Mouse (Mus musculus) MEL (cell line): ENCODE results near the gene Adgb. TPM values are rescaled to one million over a fixed set of nuclear protein-coding genes. Genes with fewer than 3 reads are reported as not detected.

Source experiments
- DNase-seq: peaks from one replicate; pipeline ENCODE4 v3.0.0; 2011; ENCODE audit warnings: low read depth, low spot score
- H3K27ac ChIP-seq: 2 replicates; pipeline ENCODE4 v1.5.1; 2012; ENCODE audit warnings: low read depth, mild to moderate bottlenecking, control low read depth, low read length, moderate library complexity; ENCODE audit not compliant: control insufficient read depth
- H3K27me3 ChIP-seq, 2 experiments: fragments of 150-350 bp in 1 of 2; sonication (generic) in 1 of 2; 2 replicates each; pipeline ENCODE4 v1.6.1; 2012; ENCODE audit warnings: low read length in 2 of 2, mild to moderate bottlenecking in 2 of 2, improper control_type of control experiment in 1 of 2, moderate library complexity in 1 of 2; ENCODE audit not compliant: insufficient read depth in 2 of 2, control insufficient read depth in 1 of 2
- H3K36me3 ChIP-seq, 2 experiments: 2 replicates each; pipeline ENCODE4 v1.6.1; 2012 to 2014; ENCODE audit warnings: low read length in 2 of 2, improper control_type of control experiment in 1 of 2, inconsistent platforms in 1 of 2, mild to moderate bottlenecking in 1 of 2; ENCODE audit not compliant: insufficient read depth in 2 of 2, control insufficient read depth in 1 of 2
- H3K4me1 ChIP-seq, 2 experiments: fragments of 150-350 bp in 1 of 2; sonication (generic) in 1 of 2; 2 replicates each; pipeline ENCODE4 v1.6.1; 2012; ENCODE audit warnings: low read length in 2 of 2, improper control_type of control experiment in 1 of 2, mild to moderate bottlenecking in 1 of 2; ENCODE audit not compliant: insufficient read depth in 2 of 2, control insufficient read depth in 1 of 2
- H3K4me3 ChIP-seq, 2 experiments: fragments of 150-350 bp in 1 of 2; sonication (generic) in 1 of 2; 2 replicates each; pipeline ENCODE4 v1.5.1; 2012; ENCODE audit warnings: low read depth in 2 of 2, low read length in 2 of 2, mild to moderate bottlenecking in 2 of 2, moderate library complexity in 2 of 2, control low read depth in 1 of 2, improper control_type of control experiment in 1 of 2; ENCODE audit not compliant: control insufficient read depth in 1 of 2, insufficient read depth in 1 of 2
- H3K79me2 ChIP-seq: 2 replicates; pipeline ENCODE4 v1.6.1; 2012; ENCODE audit warnings: mild to moderate bottlenecking, low read length, moderate library complexity; ENCODE audit not compliant: control insufficient read depth, poor library complexity, insufficient read depth
- H3K9ac ChIP-seq: 2 replicates; pipeline ENCODE4 v1.6.1; 2012; ENCODE audit warnings: low read depth, mild to moderate bottlenecking, control low read depth, low read length, moderate library complexity; ENCODE audit not compliant: control insufficient read depth, poor library complexity, severe bottlenecking
- H3K9me3 ChIP-seq: fragments of 150-350 bp; sonication (generic); replicated peaks from 2 replicates; pipeline ENCODE4 v1.6.1; 2012; ENCODE audit warnings: mild to moderate bottlenecking, low read length, improper control_type of control experiment, moderate library complexity; ENCODE audit not compliant: insufficient read depth
- BHLHE40 ChIP-seq: IDR thresholded peaks from 2 replicates; pipeline ENCODE4 v1.6.1; 2012; ENCODE audit warnings: low read depth, mild to moderate bottlenecking, inconsistent platforms, low read length, improper control_type of control experiment, borderline replicate concordance
- CHD1 ChIP-seq: IDR thresholded peaks from 2 replicates; pipeline ENCODE4 v1.6.1; 2012; ENCODE audit warnings: low read depth, mild to moderate bottlenecking, inconsistent platforms, low read length, improper control_type of control experiment
- CTCF ChIP-seq, 3 experiments: IDR thresholded peaks in 2 of 3; conservative IDR thresholded peaks in 1 of 3; 2 replicates each; pipeline ENCODE4 v1.5.1; 2011 to 2012; ENCODE audit warnings: low read length in 3 of 3, low read depth in 2 of 3, mild to moderate bottlenecking in 2 of 3, improper control_type of control experiment in 1 of 3, inconsistent platforms in 1 of 3, mixed read lengths in 1 of 3, moderate library complexity in 1 of 3; ENCODE audit not compliant: control insufficient read depth in 1 of 3, insufficient read depth in 1 of 3, poor library complexity in 1 of 3, severe bottlenecking in 1 of 3
- ELF1 ChIP-seq: IDR thresholded peaks from 2 replicates; pipeline ENCODE4 v1.6.1; 2014; ENCODE audit warnings: low read depth, mild to moderate bottlenecking, inconsistent platforms, low read length, improper control_type of control experiment, moderate library complexity
- ETS1 ChIP-seq: IDR thresholded peaks from 2 replicates; pipeline ENCODE4 v1.6.1; 2012; ENCODE audit warnings: low read depth, mild to moderate bottlenecking, inconsistent platforms, low read length, improper control_type of control experiment, moderate library complexity
- GATA1 ChIP-seq: IDR thresholded peaks from 2 replicates; pipeline ENCODE4 v1.6.1; 2011; ENCODE audit warnings: low read depth, low read length, improper control_type of control experiment
- HCFC1 ChIP-seq: IDR thresholded peaks from 2 replicates; pipeline ENCODE4 v1.6.1; 2012; ENCODE audit warnings: low read depth, mild to moderate bottlenecking, inconsistent platforms, low read length, improper control_type of control experiment, moderate library complexity
- JUND ChIP-seq: IDR thresholded peaks from 2 replicates; pipeline ENCODE4 v1.6.1; 2011; ENCODE audit warnings: low read depth, mild to moderate bottlenecking, improper control_type of control experiment, low read length
- KAT2A ChIP-seq: conservative IDR thresholded peaks from 2 replicates; pipeline ENCODE4 v1.6.1; 2012; ENCODE audit warnings: low read depth, low read length, improper control_type of control experiment, inconsistent platforms
- MAFK ChIP-seq: IDR thresholded peaks from 2 replicates; pipeline ENCODE4 v1.6.1; 2011; ENCODE audit warnings: low read depth, mild to moderate bottlenecking, low read length, improper control_type of control experiment, borderline replicate concordance
- MAX ChIP-seq: IDR thresholded peaks from 2 replicates; pipeline ENCODE4 v1.6.1; 2011; ENCODE audit warnings: low read length, improper control_type of control experiment
- MEF2A ChIP-seq: IDR thresholded peaks from 2 replicates; pipeline ENCODE4 v1.6.1; 2014; ENCODE audit warnings: low read depth, mild to moderate bottlenecking, inconsistent platforms, low read length, improper control_type of control experiment; ENCODE audit not compliant: poor library complexity, insufficient replicate concordance, severe bottlenecking; ENCODE audit errors: extremely low read depth
- MYC ChIP-seq: IDR thresholded peaks from 2 replicates; pipeline ENCODE4 v1.6.1; 2011; ENCODE audit warnings: low read depth, mild to moderate bottlenecking, low read length, improper control_type of control experiment, moderate library complexity
- NELFE ChIP-seq: IDR thresholded peaks from 2 replicates; pipeline ENCODE4 v1.6.1; 2011; ENCODE audit warnings: low read depth, low read length, improper control_type of control experiment
- NRF1 ChIP-seq: IDR thresholded peaks from 2 replicates; pipeline ENCODE4 v1.6.1; 2014; ENCODE audit warnings: low read depth, mild to moderate bottlenecking, inconsistent platforms, low read length, improper control_type of control experiment, moderate library complexity; ENCODE audit not compliant: poor library complexity, insufficient read depth, severe bottlenecking
- POLR2A ChIP-seq, 2 experiments: IDR thresholded peaks; 2 replicates each; pipeline ENCODE4 v1.6.1; 2011 to 2012; ENCODE audit warnings: low read length in 2 of 2, mild to moderate bottlenecking in 2 of 2, control low read depth in 1 of 2, improper control_type of control experiment in 1 of 2, low read depth in 1 of 2, moderate library complexity in 1 of 2; ENCODE audit not compliant: control insufficient read depth in 1 of 2, insufficient read depth in 1 of 2, poor library complexity in 1 of 2
- POLR2AphosphoS2 ChIP-seq: IDR thresholded peaks from 2 replicates; pipeline ENCODE4 v1.6.1; 2011; ENCODE audit warnings: low read length, improper control_type of control experiment
- POLR2AphosphoS5 ChIP-seq: IDR thresholded peaks from 2 replicates; pipeline ENCODE4 v1.6.1; 2012; ENCODE audit warnings: low read depth, borderline replicate concordance, mild to moderate bottlenecking, inconsistent platforms, low read length, moderate library complexity, mixed read lengths
- RAD21 ChIP-seq: IDR thresholded peaks from 2 replicates; pipeline ENCODE4 v1.6.1; 2011; ENCODE audit warnings: mild to moderate bottlenecking, low read depth, low read length, improper control_type of control experiment
- RCOR1 ChIP-seq: IDR thresholded peaks from 2 replicates; pipeline ENCODE4 v1.6.1; 2012; ENCODE audit warnings: low read depth, mild to moderate bottlenecking, inconsistent platforms, low read length, improper control_type of control experiment
- TBP ChIP-seq: IDR thresholded peaks from 2 replicates; pipeline ENCODE4 v1.8.0; 2011; ENCODE audit warnings: low read depth, low read length, improper control_type of control experiment
- TCF12 ChIP-seq: IDR thresholded peaks from 2 replicates; pipeline ENCODE4 v1.6.1; 2014; ENCODE audit warnings: low read depth, mild to moderate bottlenecking, inconsistent platforms, low read length, improper control_type of control experiment, moderate library complexity
- UBTF ChIP-seq: IDR thresholded peaks from 2 replicates; pipeline ENCODE4 v1.6.1; 2012; ENCODE audit warnings: low read depth, mild to moderate bottlenecking, inconsistent platforms, low read length, improper control_type of control experiment, moderate library complexity, borderline replicate concordance; ENCODE audit not compliant: insufficient read depth
- USF2 ChIP-seq, 2 experiments: IDR thresholded peaks; 2 replicates each; pipeline ENCODE4 v1.6.1; 2011 to 2012; ENCODE audit warnings: improper control_type of control experiment in 2 of 2, low read length in 2 of 2, borderline replicate concordance in 1 of 2, inconsistent platforms in 1 of 2, low read depth in 1 of 2, mild to moderate bottlenecking in 1 of 2; ENCODE audit not compliant: insufficient read depth in 1 of 2
- ZC3H11A ChIP-seq: IDR thresholded peaks from 2 replicates; pipeline ENCODE4 v1.6.1; 2012; ENCODE audit warnings: low read depth, mild to moderate bottlenecking, inconsistent platforms, low read length, improper control_type of control experiment
- polyA plus RNA-seq, 2 experiments: library from polyadenylated mRNA; stranded (reverse) in 1 of 2; unstranded in 1 of 2; fragments of >175 nt in 1 of 2; fragments of >200 nt in 1 of 2; gene quantifications; 2 replicates each; pipeline versions ENCODE4 v1.2.1 to v1.2.4; 2012; ENCODE audit warnings: low replicate concordance in 2 of 2, low read depth in 1 of 2; ENCODE audit not compliant: insufficient read length in 2 of 2, insufficient read depth in 1 of 2, missing spikeins in 1 of 2
- total RNA-seq: library from RNA; depleted of rRNA; stranded (reverse); fragments of 300-350 nt; gene quantifications from 2 replicates; pipeline ENCODE4 v1.2.3, GENCODE M21; 2012

Gene Adgb
- total and polyA plus RNA-seq, 3 experiments, result not detected

- peaks cover 0 to 5% of the 10 kb centered on the region in 2 experiments; a peak in 1 of 4 replicates for H3K36me3 ChIP-seq
- DNase-seq, result peak; percentile 24
- H3K9ac ChIP-seq, result no peak overlapping the region
- H3K4me1 ChIP-seq, result no peaks in the 10 kb centered on the region
- TF ChIP-seq ZC3H11A (no peak), TBP (no peak), JUND (no peak), MEF2A (no peak), UBTF (no peak), KAT2A (no peak), CHD1 (no peak), POLR2AphosphoS2 (no peak), HCFC1 (no peak), NRF1 (no peak), BHLHE40 (no peak), NELFE (no peak), RAD21 (no peak), TCF12 (no peak), POLR2AphosphoS5 (no peak), ETS1 (no peak), MAX (no peak), USF2 (IDR thresholded peaks at IDR 0.05; ENCODE audit: borderline replicate concordance in 1 of 2, insufficient read depth in 1 of 2, low read depth in 1 of 2, low read length in 2 of 2) (no peak)
- TF ChIP-seq, all 39 proteins: peak for 0
- no peaks in the 10 kb centered on the region for H3K27me3 ChIP-seq
- no peaks in the 10 kb centered on the region for H3K79me2 ChIP-seq
- no peaks in the 10 kb centered on the region for H3K9me3 ChIP-seq
- peak overlapping the region in 1 of 2 experiments; percentile 19; a peak in 1 of 4 replicates for H3K4me3 ChIP-seq
- no peak overlapping the region for H3K27ac ChIP-seq
These were observed 4.8 kb upstream of the Adgb start for GRCm38 (mm10) chr10:10476956-10477355.

GRCm38 (mm10) chr10:10476549-10476948, 4.4 kb upstream of the Adgb start:
- H3K27me3 ChIP-seq, result no peaks in the 10 kb centered on the region
- TF ChIP-seq POLR2AphosphoS5 (no peak), POLR2A (IDR thresholded peaks at IDR 0.05; ENCODE audit: control insufficient read depth in 1 of 2, insufficient read depth in 1 of 2, low read depth in 1 of 2, low read length in 2 of 2, poor library complexity in 1 of 2) (no peak), RAD21 (no peak), RCOR1 (no peak), UBTF (no peak), ELF1 (no peak), CTCF (IDR thresholded peaks at IDR 0.05 in 2 of 3, conservative IDR thresholded peaks at IDR 0.05 in 1 of 3; ENCODE audit: control insufficient read depth in 1 of 3, insufficient read depth in 1 of 3, low read depth in 2 of 3, low read length in 3 of 3, poor library complexity in 1 of 3, severe bottlenecking in 1 of 3) (no peak), GATA1 (no peak), NRF1 (no peak), MAFK (no peak), KAT2A (no peak), NELFE (no peak), MYC (no peak)
- TF ChIP-seq, all 39 proteins: peak for 0
- no peak overlapping the region for H3K27ac ChIP-seq
- H3K4me1 ChIP-seq, result no peaks in the 10 kb centered on the region
- peak; percentile 11 for DNase-seq
- H3K79me2 ChIP-seq, result no peaks in the 10 kb centered on the region
- H3K4me3 ChIP-seq, result no peak overlapping the region
- H3K9ac ChIP-seq, result no peak overlapping the region
- H3K9me3 ChIP-seq, result no peaks in the 10 kb centered on the region
- H3K36me3 ChIP-seq, result peaks cover 0 to 5% of the 10 kb centered on the region in 2 experiments; a peak in 1 of 4 replicates
